Mouse (Mus musculus) right cerebral cortex, postnatal 10 days (tissue): ENCODE data around the gene Snx15.
"Not testable (repeated sequence)": the region's sequence is repeated elsewhere in the genome, so short reads cannot be mapped to it uniquely, and the experiment has no call there.

Experiments used
- DNase-seq, 2 experiments: peaks; one replicate each; pipeline ENCODE4 v3.0.0; 2021; ENCODE audit warnings: low spot score in 2 of 2

The Snx15 gene

DNA sequence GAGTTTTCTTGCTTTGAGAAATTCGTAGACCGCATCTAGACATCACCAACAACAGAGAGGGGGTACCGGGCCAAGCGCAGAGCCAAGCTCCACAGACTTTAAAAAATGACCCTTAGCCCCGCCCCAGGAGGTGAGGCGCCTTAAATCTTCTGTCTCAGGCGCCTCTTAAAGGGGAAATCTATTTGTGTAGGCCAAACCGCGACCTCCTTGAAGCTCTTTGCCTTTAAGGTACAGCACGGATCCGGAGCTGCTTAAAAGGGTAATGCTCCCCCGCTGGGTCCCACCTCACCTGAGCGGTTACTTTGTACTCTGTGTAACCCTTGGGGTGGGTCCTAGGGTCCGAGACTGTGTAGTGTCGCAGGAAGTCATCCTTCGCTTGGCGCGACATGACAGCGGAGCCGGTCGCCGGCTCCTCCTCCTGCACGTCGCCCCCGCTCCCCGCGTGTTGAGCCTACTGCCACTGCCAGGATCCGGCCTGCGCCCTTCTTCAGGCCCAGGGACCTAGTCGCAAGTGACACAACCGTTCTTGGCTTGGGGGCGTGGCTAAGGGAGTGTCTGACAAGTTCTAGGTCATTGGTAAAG is at the start of gene Snx15:
Snx15 (minus strand) TSS at position 545 of the 582 bp plus-strand sequence.
- peak; percentile 96 to 97 for DNase-seq

DNA sequence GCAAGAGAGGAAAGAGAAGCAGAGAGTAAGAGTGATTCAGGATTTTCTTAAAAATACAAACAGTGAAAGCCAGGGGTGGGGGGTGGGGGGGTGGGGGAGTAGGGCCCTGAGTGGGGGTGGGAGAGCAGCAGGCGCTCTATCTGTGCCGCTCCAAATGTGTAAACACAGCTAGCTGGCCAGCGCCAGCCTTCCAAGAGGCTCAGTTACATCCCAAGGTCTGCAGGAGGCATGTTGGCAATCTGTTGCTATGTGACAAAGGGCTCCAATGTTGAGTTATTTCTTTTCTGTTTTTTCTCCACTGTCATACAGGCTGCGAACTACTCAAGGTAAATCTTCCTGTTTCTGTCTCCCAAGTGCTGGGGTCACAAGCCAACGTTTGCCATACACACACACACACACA is 46.7 kb upstream of the Snx15 start:
- DNase-seq = no peak

DNA sequence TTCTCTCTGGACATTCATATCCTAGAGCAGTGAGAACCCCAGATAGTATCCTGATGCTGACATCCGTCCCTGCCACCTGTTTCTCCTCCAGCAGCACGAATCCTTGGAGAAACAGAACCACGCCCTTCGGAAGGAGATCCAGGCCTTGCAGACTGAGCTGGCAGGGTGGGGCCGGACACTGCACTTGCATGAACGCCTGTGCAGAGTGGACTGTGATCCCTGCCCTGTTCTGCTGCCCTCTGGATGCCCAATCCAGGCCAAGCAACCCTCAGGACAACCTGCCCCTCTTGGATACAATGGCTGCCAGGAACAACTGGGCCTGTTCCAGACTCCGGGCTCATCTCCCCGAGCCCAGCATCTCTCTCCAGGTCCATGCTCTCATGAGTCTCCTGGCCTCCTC is 43.1 kb upstream of the Snx15 start:
- no peak for DNase-seq

DNA sequence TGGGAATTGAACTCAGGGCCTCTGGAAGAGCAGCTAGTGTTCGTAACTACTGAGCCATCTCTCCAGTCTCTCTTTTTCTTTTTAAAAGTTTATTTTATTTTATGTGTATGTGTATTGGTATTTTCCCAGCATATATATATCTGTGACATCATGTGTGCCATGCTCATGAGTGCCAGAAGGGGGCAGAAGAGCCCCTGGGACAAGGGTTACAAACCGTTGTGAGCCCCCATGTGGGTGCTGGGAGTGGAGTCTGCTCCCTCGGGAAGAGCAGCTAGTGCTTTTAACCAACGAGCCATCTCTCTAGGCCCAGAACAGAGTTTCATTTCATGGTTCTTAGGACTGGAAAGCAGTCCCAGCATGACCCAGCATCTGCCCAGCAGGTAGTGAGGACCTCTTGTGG is 38.6 kb upstream of the Snx15 start:
- DNase-seq = no peak

DNA sequence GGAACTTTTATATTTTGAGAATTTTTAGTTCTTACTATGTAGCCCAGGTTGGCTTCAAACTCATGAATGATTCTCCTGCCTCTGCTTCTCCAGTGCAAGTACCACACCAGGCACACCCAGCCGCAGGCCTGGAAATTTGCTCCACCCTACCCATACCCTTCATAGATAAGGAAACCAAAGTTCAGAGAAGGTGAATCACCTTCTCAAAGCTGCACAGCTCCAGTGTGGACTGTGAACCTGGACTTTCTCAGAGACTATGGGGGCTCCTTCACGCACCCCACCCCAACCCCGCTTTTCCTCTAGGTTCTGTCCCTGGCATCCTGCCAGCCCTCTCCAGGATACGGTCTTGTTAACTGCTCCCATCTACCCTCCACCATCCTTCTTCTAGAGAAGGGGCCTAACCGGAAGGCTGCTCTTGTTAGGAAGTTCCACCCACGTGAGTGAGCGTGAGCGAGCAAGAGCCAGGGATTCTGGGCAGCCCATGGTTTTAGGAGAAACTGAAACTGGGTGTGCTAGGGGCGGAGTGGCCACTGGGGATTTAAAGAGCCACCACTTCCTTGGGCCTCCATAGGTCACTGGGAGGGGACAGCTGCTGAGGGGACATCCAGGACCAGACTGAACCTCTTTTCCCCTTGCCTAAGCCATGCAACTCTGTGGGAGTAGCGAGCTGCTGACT is 35.9 kb upstream of the Snx15 start:
- no peak for DNase-seq

DNA sequence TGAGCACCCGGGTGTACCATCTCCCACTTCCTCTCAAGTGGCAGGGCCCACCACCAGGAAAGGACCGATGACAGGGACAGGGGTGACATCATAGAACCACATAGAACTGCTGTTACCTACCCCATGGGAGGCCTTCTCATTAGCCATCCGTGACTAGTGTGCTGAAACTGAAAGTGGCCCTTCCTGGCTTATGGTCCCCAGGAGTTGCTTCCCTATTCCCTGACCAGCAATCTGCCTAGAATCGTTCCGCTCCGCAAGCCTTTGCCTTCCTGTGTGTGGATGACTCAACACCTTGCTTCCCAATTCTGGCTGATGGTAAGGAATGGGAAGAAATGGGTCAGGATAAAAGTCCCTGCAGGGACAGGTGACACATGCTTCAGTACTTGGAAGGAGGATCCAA is 29.1 kb upstream of the Snx15 start:
- DNase-seq = no peak

DNA sequence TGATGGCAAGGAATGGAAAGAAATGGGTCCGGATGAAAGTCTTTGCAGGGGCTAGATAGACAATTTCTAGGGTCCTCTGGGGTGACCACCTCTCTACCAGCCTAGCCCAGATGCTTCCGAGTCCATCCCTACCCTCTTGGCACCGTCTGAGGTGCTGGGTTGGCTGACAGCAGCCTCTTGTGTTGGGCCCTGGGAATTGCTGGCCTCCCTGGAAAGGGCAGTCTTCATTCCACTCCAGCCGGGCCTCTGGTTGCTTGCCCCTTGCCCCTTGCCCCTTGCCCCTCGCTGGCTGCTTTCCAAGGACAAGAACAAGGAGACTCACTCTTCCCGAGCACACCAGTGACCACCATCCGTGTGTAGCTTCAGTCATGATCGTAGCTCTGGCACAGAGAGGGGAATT is 28.3 kb upstream of the Snx15 start:
- no peak for DNase-seq

DNA sequence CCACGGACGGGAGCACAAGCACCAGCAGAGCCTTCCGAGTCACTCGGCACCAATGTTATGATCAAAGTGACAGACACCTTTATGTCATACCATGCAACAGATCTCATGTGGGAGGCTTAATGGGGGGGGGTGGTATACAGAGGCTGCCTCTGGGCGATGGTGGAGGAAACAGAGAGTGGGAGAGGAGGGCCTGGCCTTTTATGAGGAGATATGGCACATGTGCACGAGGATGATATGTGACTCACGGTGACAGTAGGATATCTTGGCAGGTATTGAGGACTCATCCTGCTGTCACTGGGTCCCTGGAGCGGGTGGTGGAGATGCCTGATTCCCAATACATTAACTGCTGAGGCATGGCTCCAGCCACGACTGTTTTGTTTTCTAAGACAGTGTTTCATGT is 27.1 kb upstream of the Snx15 start:
- DNase-seq = no peak

DNA sequence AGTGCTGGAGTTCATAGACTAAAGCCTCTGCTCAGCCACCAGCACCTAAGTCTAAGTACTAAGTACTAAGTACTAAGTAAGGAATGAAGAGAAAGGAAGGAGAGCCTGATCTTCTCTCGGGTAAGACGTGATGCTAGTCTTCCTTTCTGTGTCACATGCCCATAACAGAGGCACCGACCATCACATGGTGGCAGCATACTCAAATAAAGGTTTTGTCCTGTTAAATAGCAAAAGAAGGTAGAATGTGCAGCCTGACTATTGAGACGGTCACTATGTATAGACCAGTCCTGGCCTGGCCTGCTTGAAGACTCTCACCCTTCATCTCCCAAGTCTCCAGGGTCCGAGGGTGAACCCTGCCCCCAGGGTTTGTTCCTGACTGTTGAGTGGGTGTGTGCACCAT is 16.7 kb upstream of the Snx15 start:
- no peak for DNase-seq

DNA sequence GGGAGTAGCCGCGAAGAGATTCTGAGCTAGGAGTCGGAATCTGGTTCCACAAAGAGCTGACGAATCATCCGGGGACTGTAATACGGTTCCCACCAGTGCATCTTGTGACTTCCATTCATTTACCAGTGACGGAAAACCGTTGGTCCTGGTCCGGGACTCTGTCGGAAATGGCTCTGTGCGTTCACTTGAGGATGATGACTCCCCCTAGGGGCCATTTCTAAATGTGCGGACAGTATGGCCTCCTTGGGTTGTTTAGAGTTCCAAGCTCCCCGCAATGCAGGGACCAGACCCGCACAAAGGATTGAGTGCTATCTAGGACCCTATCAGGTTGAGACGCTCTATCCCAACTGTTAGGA is 13.3 kb upstream of the Snx15 start, which contains the start of gene Arl2:
Arl2 (minus strand) TSS at position 155 of the 356 bp plus-strand sequence.
- DNase-seq = peak; percentile 91

DNA sequence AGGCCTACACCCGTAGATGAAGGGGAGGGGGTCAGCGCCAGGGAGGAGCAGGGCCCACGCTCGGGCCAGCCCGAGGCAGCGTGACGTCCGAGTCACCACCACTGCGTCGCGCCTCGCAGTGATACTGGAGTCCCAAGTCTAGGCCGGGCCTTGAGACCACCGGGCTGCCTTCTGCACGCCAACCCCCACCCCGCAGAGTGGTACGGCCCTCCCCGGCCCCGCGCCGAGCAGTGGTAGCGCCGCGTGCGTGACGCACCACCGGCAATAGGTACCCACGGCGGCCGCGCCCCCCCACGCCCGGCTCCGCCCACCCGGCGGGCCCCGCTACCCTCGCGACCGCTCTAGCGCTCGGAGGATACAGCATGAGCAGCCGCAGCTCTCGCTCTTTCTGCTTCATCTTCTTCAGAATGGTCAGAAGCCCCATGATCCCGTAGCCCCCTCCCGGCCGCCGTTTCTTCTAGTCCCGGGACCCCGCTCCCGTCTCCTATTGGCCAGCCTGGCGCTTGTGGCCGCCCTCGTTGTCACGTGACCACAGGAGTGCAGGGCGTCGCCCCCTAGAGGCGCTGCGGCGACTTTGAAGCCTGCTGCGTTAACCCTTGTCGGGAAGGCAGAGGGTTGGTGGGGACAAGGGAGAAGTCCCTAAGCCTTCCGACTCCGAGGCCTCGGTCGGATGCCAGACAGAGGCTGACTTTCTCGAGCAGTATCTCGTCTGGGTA is 12.7 kb upstream of the Snx15 start, which contains the start of gene Batf2:
Batf2 (plus strand) TSS at position 306 of the 716 bp plus-strand sequence.
- DNase-seq = peak; percentile 95

DNA sequence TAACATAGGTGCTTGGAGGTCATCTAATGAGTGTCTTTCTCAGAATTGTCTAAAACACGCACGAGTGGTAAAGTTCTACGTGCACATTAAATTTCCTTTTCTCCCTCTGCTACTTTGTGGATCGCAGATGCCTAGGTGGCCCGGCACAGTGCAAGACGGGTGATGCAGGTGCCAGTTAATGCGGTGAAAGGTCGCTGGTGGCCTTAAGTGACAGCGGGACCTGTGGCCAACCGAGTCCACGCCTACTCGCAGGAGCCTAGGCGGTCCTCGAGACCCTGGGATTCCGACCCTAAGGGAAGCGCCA is 12.2 kb upstream of the Snx15 start:
- no peak for DNase-seq

DNA sequence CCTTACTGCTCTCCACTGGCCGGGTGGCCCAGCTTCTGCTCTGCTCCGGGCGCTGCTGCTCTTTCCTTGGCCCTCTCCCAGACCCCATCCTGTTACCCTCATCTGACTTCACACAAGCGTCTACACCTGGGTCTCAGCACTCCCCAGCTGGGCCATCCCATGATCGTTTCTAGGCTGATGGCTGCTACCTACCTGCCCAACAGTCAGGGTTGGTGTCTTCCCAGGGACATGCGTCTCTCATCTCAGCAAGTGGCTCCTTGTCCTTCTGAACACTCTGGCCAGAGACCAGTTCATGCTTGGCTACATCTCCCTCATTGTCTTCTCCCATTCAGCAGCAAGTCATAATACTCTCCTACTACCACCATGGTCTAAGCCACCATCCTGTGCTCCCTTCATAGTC is 11.6 kb upstream of the Snx15 start:
- DNase-seq = no peak

DNA sequence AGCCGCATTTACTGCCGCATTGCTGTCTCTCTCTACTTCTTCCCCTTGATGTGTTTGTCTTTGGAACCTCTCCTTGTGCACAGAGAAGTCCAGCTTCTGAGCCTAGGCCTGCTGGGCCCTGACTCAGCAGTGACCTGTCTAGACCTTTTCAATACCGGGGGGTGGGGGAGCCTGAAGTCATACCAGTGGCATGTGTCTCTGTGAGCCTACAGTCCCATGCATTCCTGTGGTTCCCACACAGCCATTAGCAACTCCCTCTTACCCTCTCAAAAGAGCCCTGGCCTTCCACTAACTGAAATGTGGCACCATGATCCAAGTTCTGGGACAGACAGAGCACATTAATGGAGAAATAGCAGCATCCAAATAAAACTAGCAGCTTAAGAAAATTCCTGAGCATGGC is 8.3 kb upstream of the Snx15 start:
- no peak for DNase-seq

DNA sequence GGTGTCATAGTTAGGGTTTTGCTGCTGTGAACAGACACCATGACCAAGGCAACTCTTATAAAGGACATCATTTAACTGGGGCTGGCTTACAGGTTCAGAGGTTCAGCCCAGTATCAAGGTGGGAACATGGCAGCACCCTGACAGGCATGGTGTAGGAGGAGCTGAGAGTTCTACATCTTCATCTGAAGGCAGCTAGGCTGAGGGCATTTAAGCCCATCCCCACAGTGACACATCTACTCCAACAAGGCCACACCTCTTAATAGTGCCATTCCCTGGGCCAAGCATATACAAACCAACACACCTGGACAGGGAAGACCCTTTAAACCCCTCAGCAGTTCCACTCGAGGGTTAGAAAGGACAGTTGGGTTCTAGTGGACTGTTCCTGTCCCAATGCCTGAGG is 5.1 kb upstream of the Snx15 start:
- not testable (repeated sequence) for DNase-seq

DNA sequence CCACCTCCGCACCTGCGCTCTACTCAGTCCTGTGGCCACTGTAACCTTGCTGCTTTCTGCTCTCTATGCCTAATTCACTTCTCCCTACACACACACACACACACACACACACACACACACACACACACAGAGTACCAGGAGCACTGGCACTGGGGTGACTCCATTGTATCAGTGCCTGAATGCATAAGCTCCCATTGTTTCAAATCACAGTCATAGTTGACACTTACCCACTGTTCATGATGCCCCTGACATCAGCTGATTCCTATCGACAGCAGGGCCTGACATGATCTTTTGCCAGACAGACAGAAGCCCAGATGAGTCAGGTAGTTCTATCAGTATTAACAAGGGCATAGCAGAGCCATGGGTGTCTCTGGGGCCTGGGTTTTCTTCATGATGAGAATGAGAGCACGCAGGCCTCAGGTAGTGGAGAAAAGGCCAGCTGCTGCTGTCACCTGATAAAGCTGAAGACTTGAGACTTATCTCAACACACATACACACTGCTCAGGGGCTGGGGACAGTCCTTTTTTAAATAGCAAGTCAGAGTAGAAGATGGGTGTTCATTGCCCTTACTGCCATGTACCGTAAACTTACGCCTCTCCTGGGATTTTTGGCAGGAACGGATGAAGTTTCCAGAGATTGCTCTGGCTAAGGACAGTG is 4.2 kb upstream of the Snx15 start:
- DNase-seq = no peak

DNA sequence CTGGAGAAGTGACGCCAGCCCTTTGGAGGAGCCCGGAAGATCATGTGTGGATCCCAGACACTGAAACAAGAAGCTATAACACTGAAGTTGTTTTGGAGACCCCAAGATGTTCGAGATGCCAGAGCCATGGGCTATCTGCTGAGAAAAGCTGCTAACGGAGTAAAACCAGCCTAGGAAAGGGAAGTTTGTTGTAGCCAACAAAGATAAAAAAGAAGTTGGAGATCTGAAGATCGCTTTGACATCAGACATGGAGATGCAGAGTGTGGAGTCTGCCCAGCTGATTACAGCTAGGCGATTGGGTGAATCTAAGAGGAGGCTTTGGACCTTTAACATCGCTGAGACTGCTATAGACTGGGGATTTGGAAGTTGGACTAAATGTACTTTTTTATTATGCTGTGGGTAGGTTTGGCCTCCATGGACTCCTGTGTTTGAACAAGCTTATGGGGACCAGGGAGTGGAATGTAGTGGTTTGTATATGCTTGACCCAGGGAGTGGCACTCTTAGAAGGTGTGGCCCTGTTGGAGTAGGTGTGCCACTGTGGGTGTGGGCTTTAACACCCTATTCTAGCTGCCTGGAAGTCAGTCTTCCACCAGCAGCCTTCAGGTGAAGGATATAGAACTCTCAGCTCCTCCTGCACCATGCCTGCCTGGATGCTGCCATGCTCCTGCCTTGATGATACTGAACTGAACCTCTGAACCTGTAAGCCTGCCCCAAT is 2.5 kb upstream of the Snx15 start:
- DNase-seq = not testable (repeated sequence)

DNA sequence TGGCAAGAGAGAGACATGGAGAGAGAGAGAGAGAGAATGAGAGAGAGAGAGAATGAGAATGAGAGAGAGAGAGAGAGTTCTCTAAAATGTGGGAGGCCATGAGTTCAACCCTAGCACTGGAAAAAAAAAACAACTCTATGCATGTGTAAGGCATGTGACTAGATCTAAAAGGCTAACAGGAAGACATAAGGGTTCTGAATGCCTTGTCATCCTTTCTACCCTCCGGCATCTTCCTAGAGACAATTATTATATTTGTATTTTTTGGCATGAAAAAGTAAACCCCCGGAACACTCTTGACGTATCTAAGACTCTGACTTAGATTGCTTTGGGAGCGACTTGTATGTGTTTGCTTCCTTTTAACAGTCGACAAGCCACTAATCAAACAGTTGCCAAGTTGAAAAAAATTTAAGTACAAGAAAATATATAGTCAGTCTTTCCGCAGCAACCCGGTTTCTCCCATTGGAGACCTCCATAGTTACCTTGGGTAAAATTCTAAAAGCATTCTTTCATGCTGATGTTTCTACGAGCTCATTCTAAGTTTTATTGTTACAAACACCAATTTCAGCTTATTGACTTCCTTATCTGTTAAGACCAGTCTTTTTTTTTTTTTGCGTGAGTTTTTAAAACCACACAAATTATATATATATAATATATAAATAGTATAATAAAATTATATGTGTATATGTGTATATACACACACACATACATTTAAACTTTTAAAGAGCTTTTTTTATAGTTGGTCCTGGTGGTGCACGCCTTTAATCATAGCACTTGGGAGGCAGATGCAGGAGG is 1.1 kb downstream of the Snx15 start:
- DNase-seq = no peak

DNA sequence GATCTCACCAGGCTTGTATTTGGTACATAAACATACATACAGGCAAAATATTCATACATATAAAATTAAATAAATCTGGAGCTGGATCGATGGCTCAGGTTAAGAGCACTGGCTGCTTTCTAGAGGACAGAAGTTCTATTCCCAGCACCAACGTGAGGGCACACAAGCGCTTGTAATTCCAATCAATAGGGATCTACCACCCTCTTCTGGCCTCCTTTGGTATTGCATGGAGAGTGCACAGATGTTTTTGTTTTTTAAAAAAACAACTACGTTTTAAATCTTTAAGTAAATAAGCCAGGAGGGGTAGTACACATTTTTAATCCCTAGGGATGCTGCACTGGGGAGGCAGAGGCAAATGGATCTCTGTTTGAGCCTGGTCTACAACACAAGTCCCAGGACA is 1.8 kb downstream of the Snx15 start:
- no peak for DNase-seq

DNA sequence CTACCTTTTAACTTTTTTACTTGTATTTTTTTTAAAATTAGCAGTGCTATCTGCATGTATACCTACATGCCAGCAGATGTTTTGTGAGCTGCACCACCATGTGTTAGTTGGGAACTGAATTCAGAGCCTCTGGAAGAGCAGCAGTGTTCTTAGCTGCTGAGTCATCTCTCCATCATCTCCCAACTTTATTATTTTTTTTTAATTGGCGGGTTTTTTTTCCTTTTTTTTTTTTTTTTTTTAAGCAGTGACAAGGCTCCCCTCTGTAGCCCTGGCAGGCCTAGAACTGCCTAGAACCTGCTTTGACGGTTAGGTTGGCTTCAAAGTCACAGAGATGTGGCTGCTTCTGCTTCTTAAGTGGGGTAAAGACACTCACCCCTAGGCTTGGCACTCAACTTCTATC is 3.2 kb downstream of the Snx15 start:
- DNase-seq = no peak

DNA sequence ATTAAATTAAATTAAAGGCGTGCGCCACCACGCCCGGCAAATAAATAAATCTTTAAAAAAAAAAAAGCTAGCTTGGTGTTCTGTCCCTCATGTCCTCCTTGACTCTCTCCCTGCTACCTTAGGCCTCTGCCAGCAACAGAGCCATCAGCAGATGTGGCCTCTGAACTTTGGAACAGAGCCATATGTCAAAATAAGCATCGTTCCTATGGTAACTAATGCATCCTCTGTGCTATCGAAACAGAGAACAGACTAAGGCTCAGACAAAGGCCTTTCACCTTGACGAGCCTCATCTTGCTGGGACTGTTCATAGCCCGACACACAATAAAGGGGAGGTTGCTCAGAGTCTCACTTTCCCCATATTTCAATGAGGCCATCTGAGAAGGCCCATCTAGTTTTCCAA is 4.8 kb downstream of the Snx15 start:
- DNase-seq = no peak
